Mouse (Mus musculus) stomach, postnatal 0 days (tissue): Measurements from ENCODE around the gene Aig1. TPM values are rescaled to one million over a fixed set of nuclear protein-coding genes. Genes with fewer than 3 reads are reported as not detected.
"Not testable (repeated sequence)": the region's sequence is repeated elsewhere in the genome, so short reads cannot be mapped to it uniquely, and the experiment has no call there.

Experiments
- ATAC-seq: fragments of 200-750 bp; cut with Nextera tagmentation; 2 replicates; pipeline ENCODE4 v1.8.0; 2017; ENCODE audit not compliant: low FRiP score, low TSS enrichment
- DNase-seq: peaks from one replicate; pipeline ENCODE4 v3.0.0-alpha.2; 2016; ENCODE audit warnings: low spot score
- H3K27ac ChIP-seq: fragments of 300-500 bp; sonication (generic); replicated peaks from 2 replicates; pipeline ENCODE4 v1.5.1; 2014; ENCODE audit warnings: mild to moderate bottlenecking, control low read depth
- H3K27me3 ChIP-seq: fragments of 300-500 bp; sonication (generic); 2 replicates; pipeline ENCODE4 v1.6.1; 2014; ENCODE audit warnings: low read length; ENCODE audit not compliant: control insufficient read depth, insufficient read depth
- H3K36me3 ChIP-seq: fragments of 300-500 bp; sonication (generic); 2 replicates; pipeline ENCODE4 v1.6.1; 2014; ENCODE audit warnings: low read length, mixed read lengths; ENCODE audit not compliant: control insufficient read depth, insufficient read depth
- H3K4me1 ChIP-seq: fragments of 300-500 bp; sonication (generic); replicated peaks from 2 replicates; pipeline ENCODE4 v1.6.1; 2014; ENCODE audit warnings: antibody characterized with exemption; ENCODE audit not compliant: control insufficient read depth, insufficient read depth
- H3K4me2 ChIP-seq: fragments of 300-500 bp; sonication (generic); replicated peaks from 2 replicates; pipeline ENCODE4 v1.6.1; 2014; ENCODE audit warnings: low read depth, mild to moderate bottlenecking, control low read depth, moderate library complexity
- H3K4me3 ChIP-seq: fragments of 300-500 bp; sonication (generic); 2 replicates; pipeline ENCODE4 v1.5.1; 2014; ENCODE audit warnings: low read depth, low read length, control low read depth
- H3K9ac ChIP-seq: fragments of 300-500 bp; sonication (generic); 2 replicates; pipeline ENCODE4 v1.6.1; 2014; ENCODE audit warnings: mild to moderate bottlenecking, low read length, control low read depth, mixed read lengths
- H3K9me3 ChIP-seq: fragments of 300-500 bp; sonication (generic); 2 replicates; pipeline ENCODE4 v1.6.1; 2016; ENCODE audit warnings: low read length; ENCODE audit not compliant: control insufficient read depth
- CTCF ChIP-seq: IDR thresholded peaks from 2 replicates; pipeline ENCODE4 v1.5.1; 2016; ENCODE audit warnings: antibody characterized with exemption, low read depth, mild to moderate bottlenecking, moderate library complexity
- EP300 ChIP-seq: optimal IDR thresholded peaks from 2 replicates; pipeline ENCODE3; 2016; ENCODE audit warnings: antibody characterized with exemption
- WGBS: fragments of 180-500 bp; shearing (Covaris S2); extraction: QIAGEN DNeasy Blood & Tissue Kit; methylation state at CpG from one replicate; pipeline ENCODE4 v1.1.7; 2014; 5-methylcytosine and 5-hydroxymethylcytosine counted together
- polyA plus RNA-seq: library from polyadenylated mRNA; unstranded; fragments of >200 nt; fragmentation: Nextera tagmentation; extraction: Ambion mirVana; gene quantifications from 2 replicates; pipeline ENCODE4 v1.2.1, GENCODE M21; 2015

Gene Aig1
- polyA plus RNA-seq, 1 experiment from 2014 or later = 33.3 TPM

DNA sequence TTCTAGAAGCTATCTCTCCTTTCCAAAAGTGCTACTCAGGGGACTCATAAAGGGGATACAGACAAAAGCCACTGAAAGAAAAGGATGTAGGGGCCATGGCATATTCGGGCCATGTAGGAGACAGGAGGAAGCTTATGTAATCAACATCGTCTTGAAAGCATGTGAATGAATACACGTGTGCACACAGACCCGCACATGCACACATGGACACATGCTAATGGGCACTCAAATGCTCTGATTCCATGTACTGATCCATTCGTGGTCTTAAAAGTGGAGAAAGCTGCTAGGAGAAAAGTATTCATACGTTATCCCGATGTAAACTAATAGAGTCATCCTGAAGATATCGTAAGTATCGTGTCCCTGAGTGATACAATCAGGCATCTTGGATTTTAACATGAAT, 36.8 kb upstream of the Aig1 start:
- TF ChIP-seq CTCF (no peak), EP300 (no peak)
- ATAC-seq = no peak

GRCm38 (mm10) chr10:13892762-13893161, 24.0 kb upstream of the Aig1 start:
- H3K9ac ChIP-seq, ATAC-seq, H3K4me1 ChIP-seq, H3K4me3 ChIP-seq, DNase-seq, H3K27me3 ChIP-seq, H3K36me3 ChIP-seq, H3K4me2 ChIP-seq, H3K27ac ChIP-seq, H3K9me3 ChIP-seq: not testable (repeated sequence)
- WGBS = 91% methylated on average over 6 of the region's 7 CpGs

More for the DNA sequence above, 36.8 kb upstream of the Aig1 start:
- H3K27ac ChIP-seq = no peak overlapping the region
- no peaks in the 10 kb centered on the region for H3K4me1 ChIP-seq
- DNase-seq = no peak
- H3K4me2 ChIP-seq = no peak overlapping the region
- H3K36me3 ChIP-seq = no peaks in the 10 kb centered on the region
- H3K9me3 ChIP-seq = no peaks in the 10 kb centered on the region
- no peak overlapping the region for H3K9ac ChIP-seq
- H3K27me3 ChIP-seq = no peaks in the 10 kb centered on the region
- 86% methylated on average over 9 of the region's 9 CpGs for WGBS
- H3K4me3 ChIP-seq = no peak overlapping the region

GRCm38 (mm10) chr10:13882975-13883875, 14.4 kb upstream of the Aig1 start:
- ATAC-seq (no peak), DNase-seq (no peak)
- TF ChIP-seq EP300 = no peak
- no peak for TF ChIP-seq CTCF
- no peaks in the 10 kb centered on the region for H3K9me3 ChIP-seq
- no peaks in the 10 kb centered on the region for H3K4me1 ChIP-seq
- H3K4me3 ChIP-seq = no peak overlapping the region
- H3K36me3 ChIP-seq = no peaks in the 10 kb centered on the region
- no peak overlapping the region for H3K9ac ChIP-seq
- no peak overlapping the region for H3K4me2 ChIP-seq
- no peaks in the 10 kb centered on the region for H3K27me3 ChIP-seq
- 72% methylated on average over 10 of the region's 10 CpGs for WGBS
- no peak overlapping the region for H3K27ac ChIP-seq

GRCm38 (mm10) chr10:13882490-13882889, 13.7 kb upstream of the Aig1 start:
- WGBS = 71% methylated on average over 9 of the region's 9 CpGs
- ATAC-seq (no peak), DNase-seq (no peak)
- no peak overlapping the region for H3K27ac ChIP-seq
- H3K4me1 ChIP-seq = no peaks in the 10 kb centered on the region
- no peaks in the 10 kb centered on the region for H3K36me3 ChIP-seq
- no peak overlapping the region for H3K4me2 ChIP-seq
- no peak overlapping the region for H3K4me3 ChIP-seq
- H3K27me3 ChIP-seq = no peaks in the 10 kb centered on the region
- TF ChIP-seq EP300 (no peak), CTCF (0 out of 2 replicates have a peak, but pooled peaks have one; percentile 29)
- H3K9ac ChIP-seq = no peak overlapping the region
- no peaks in the 10 kb centered on the region for H3K9me3 ChIP-seq

DNA sequence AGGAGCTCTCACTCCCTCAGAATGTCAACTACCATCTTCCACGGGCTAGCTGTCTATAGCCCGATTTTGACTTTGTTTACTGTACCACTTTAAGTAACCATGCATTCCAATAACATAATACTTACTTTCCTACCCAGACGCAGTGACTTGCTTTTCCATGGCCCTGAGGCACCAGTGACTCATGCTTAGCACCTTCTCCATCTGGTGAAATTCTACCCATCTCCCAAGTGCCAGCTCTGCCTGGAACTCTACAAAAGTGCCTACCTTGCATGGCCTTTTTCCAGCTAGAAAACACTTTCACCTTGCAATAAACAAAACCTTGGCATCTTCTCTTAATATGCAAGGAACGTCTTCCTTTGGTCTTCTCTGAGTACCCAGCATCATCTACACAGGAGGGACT, 9.9 kb upstream of the Aig1 start:
- no peaks in the 10 kb centered on the region for H3K9me3 ChIP-seq
- no peaks in the 10 kb centered on the region for H3K36me3 ChIP-seq
- H3K4me2 ChIP-seq = no peak overlapping the region
- no peak overlapping the region for H3K9ac ChIP-seq
- no peak for ATAC-seq
- WGBS = 71% methylated on average over 4 of the region's 4 CpGs
- H3K27me3 ChIP-seq = no peaks in the 10 kb centered on the region
- no peak overlapping the region for H3K4me3 ChIP-seq
- H3K4me1 ChIP-seq = no peaks in the 10 kb centered on the region
- TF ChIP-seq CTCF (no peak), EP300 (no peak)
- no peak for DNase-seq
- H3K27ac ChIP-seq = no peak overlapping the region

- Histone ChIP-seq H3K4me1 (no peaks in the 10 kb centered on the region), H3K27ac (no peak overlapping the region), H3K27me3 (no peaks in the 10 kb centered on the region), H3K36me3 (no peaks in the 10 kb centered on the region), H3K9ac (no peak overlapping the region), H3K4me2 (no peak overlapping the region), H3K9me3 (no peaks in the 10 kb centered on the region), H3K4me3 (no peak overlapping the region)
- ATAC-seq = no peak
- TF ChIP-seq EP300 (no peak), CTCF (no peak)
- WGBS = 73% methylated on average over 4 of the region's 4 CpGs
- DNase-seq = no peak
These were observed 6.2 kb upstream of the Aig1 start for GRCm38 (mm10) chr10:13875038-13875420.
